Mouse (Mus musculus): Measurements from ENCODE around the gene Gm14548. TPM values are rescaled to one million over a fixed set of nuclear protein-coding genes. Genes with fewer than 3 reads are reported as not detected.
"Not testable (repeated sequence)": the region's sequence is repeated elsewhere in the genome, so short reads cannot be mapped to it uniquely, and the experiment has no call there.

The Gm14548 gene
- polyA plus RNA-seq (2015; fragmentation: Nextera tagmentation; extraction: Ambion mirVana): not detected in 2 replicates

GRCm38 (mm10) chr7:3898036-3898590 lies at the start of gene Gm14548:
TSS of gene Gm14548 (minus strand) at chr7:3898120.
- not testable (repeated sequence) for H3K4me2 ChIP-seq; H3K27me3 ChIP-seq (replicated peaks); H3K4me1 ChIP-seq; H3K9ac ChIP-seq; ATAC-seq (ENCODE audit: extremely low read depth, insufficient number of reproducible peaks, low FRiP score, low TSS enrichment); H3K27ac ChIP-seq (replicated peaks); H3K4me3 ChIP-seq; H3K9me3 ChIP-seq; H3K36me3 ChIP-seq
- 50% methylated on average over 3 of the region's 3 CpGs for WGBS

- Histone ChIP-seq H3K4me1 (no peaks in the 10 kb centered on the region), H3K27ac (replicated peaks) (no peak overlapping the region), H3K4me2 (no peak overlapping the region), H3K27me3 (replicated peaks) (no peaks in the 10 kb centered on the region), H3K4me3 (no peak overlapping the region), H3K36me3 (no peaks in the 10 kb centered on the region), H3K9me3 (0 out of 2 replicates have a peak, but pooled peaks cover 3% of the 10 kb centered on the region), H3K9ac (no peak overlapping the region)
- ATAC-seq (ENCODE audit: extremely low read depth, insufficient number of reproducible peaks, low FRiP score, low TSS enrichment): no peak
- 64% methylated on average over 4 of the region's 4 CpGs for WGBS
Measured at GRCm38 (mm10) chr7:3946117-3946516, 48.2 kb upstream of the Gm14548 start.

- Histone ChIP-seq H3K9ac (no peak overlapping the region), H3K9me3 (no peaks in the 10 kb centered on the region), H3K4me3 (no peak overlapping the region), H3K4me2 (no peak overlapping the region), H3K27me3 (replicated peaks) (no peaks in the 10 kb centered on the region), H3K27ac (replicated peaks) (no peak overlapping the region), H3K36me3 (no peaks in the 10 kb centered on the region), H3K4me1 (no peaks in the 10 kb centered on the region)
- ATAC-seq (ENCODE audit: extremely low read depth, insufficient number of reproducible peaks, low FRiP score, low TSS enrichment): no peak
- WGBS: 63% methylated on average over 3 of the region's 3 CpGs
Measured at GRCm38 (mm10) chr7:3940915-3941314, 43.0 kb upstream of the Gm14548 start.

GRCm38 (mm10) chr7:3939866-3940525 lies 42.1 kb upstream of the Gm14548 start:
- H3K9ac ChIP-seq: no peak overlapping the region
- 32% methylated on average over 1 of the region's 1 CpGs for WGBS
- no peak for ATAC-seq (ENCODE audit: extremely low read depth, insufficient number of reproducible peaks, low FRiP score, low TSS enrichment)

GRCm38 (mm10) chr7:3935473-3935872 lies 37.6 kb upstream of the Gm14548 start:
- not testable (repeated sequence) for H3K4me2 ChIP-seq; H3K36me3 ChIP-seq; H3K4me3 ChIP-seq; ATAC-seq (ENCODE audit: extremely low read depth, insufficient number of reproducible peaks, low FRiP score, low TSS enrichment); H3K27ac ChIP-seq (replicated peaks); H3K9me3 ChIP-seq; H3K9ac ChIP-seq; H3K4me1 ChIP-seq; H3K27me3 ChIP-seq (replicated peaks)

More at GRCm38 (mm10) chr7:3939866-3940525, 42.1 kb upstream of the Gm14548 start:
- H3K36me3 ChIP-seq: no peaks in the 10 kb centered on the region
- H3K4me3 ChIP-seq: no peak overlapping the region
- no peaks in the 10 kb centered on the region for H3K9me3 ChIP-seq
- H3K4me2 ChIP-seq: no peak overlapping the region
- no peak overlapping the region for H3K27ac ChIP-seq (replicated peaks)
- H3K27me3 ChIP-seq (replicated peaks): no peaks in the 10 kb centered on the region
- no peaks in the 10 kb centered on the region for H3K4me1 ChIP-seq

- H3K4me3 ChIP-seq; H3K4me2 ChIP-seq; H3K9ac ChIP-seq; ATAC-seq (ENCODE audit: extremely low read depth, insufficient number of reproducible peaks, low FRiP score, low TSS enrichment); H3K27ac ChIP-seq (replicated peaks); H3K36me3 ChIP-seq; H3K27me3 ChIP-seq (replicated peaks); H3K9me3 ChIP-seq; H3K4me1 ChIP-seq: not testable (repeated sequence)
- WGBS: 63% methylated on average over 2 of the region's 2 CpGs
Measured at GRCm38 (mm10) chr7:3915387-3915786, 17.5 kb upstream of the Gm14548 start, which contains the start of gene Lilra6. TSS of gene Lilra6 (minus strand) at chr7:3915503.

GRCm38 (mm10) chr7:3903704-3904103 lies 5.8 kb upstream of the Gm14548 start:
- Histone ChIP-seq H3K36me3 (no peaks in the 10 kb centered on the region), H3K9me3 (no peaks in the 10 kb centered on the region), H3K27ac (replicated peaks) (no peak overlapping the region), H3K9ac (no peak overlapping the region), H3K4me3 (no peak overlapping the region), H3K4me1 (no peaks in the 10 kb centered on the region), H3K4me2 (no peak overlapping the region), H3K27me3 (replicated peaks) (no peaks in the 10 kb centered on the region)
- ATAC-seq (ENCODE audit: extremely low read depth, insufficient number of reproducible peaks, low FRiP score, low TSS enrichment): no peak
- 13% methylated on average over 1 of the region's 1 CpGs for WGBS

- not testable (repeated sequence) for ATAC-seq (ENCODE audit: extremely low read depth, insufficient number of reproducible peaks, low FRiP score, low TSS enrichment); H3K27me3 ChIP-seq (replicated peaks)
Measured at GRCm38 (mm10) chr7:3875032-3875431, 22.9 kb downstream of the Gm14548 start.

GRCm38 (mm10) chr7:3844951-3845350 lies 53.0 kb downstream of the Gm14548 start, which contains the start of gene Pira2:
TSS of gene Pira2 (minus strand) at chr7:3845051.
- H3K4me1 ChIP-seq; H3K9ac ChIP-seq; H3K4me3 ChIP-seq; ATAC-seq (ENCODE audit: extremely low read depth, insufficient number of reproducible peaks, low FRiP score, low TSS enrichment); H3K27ac ChIP-seq (replicated peaks); H3K9me3 ChIP-seq; H3K27me3 ChIP-seq (replicated peaks); H3K4me2 ChIP-seq; H3K36me3 ChIP-seq: not testable (repeated sequence)
- no CpG with 5 or more reads among the region's 2 CpGs for WGBS

More at GRCm38 (mm10) chr7:3875032-3875431, 22.9 kb downstream of the Gm14548 start:
- H3K4me1 ChIP-seq; H3K9ac ChIP-seq; H3K36me3 ChIP-seq; H3K9me3 ChIP-seq; H3K4me2 ChIP-seq; H3K27ac ChIP-seq (replicated peaks); H3K4me3 ChIP-seq: not testable (repeated sequence)
- no CpG with 5 or more reads among the region's 1 CpGs for WGBS

- not testable (repeated sequence) for H3K27me3 ChIP-seq (replicated peaks); H3K27ac ChIP-seq (replicated peaks); H3K9ac ChIP-seq; H3K4me2 ChIP-seq; H3K4me3 ChIP-seq; H3K9me3 ChIP-seq; ATAC-seq (ENCODE audit: extremely low read depth, insufficient number of reproducible peaks, low FRiP score, low TSS enrichment); H3K4me1 ChIP-seq; H3K36me3 ChIP-seq
- WGBS: no CpG with 5 or more reads among the region's 1 CpGs
Measured at GRCm38 (mm10) chr7:3837854-3838253, 60.1 kb downstream of the Gm14548 start.

Measured in heart, embryonic 13.5 days (tissue).